ENCODE assay signal across 9 mouse cellular contexts in the genomic region with DNA sequence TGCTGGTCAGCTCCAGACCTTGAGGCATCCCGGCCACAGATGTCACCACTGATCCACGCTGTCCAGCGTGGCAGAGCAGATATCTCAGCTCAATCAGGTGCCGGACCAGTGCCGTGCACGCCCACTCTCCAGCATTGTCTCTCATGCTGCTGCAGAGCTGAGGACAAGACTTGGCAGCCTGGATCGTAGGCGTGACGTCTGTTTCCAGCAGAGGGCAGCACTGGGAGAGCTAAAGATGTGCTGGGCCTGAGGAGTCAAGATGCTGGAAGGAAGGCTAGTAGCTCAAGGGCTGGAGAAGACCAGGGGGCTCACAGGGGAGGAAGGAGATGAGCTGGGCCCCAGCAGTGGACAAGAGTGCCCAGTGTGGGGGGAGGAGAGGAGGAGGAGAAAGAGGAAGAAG.
DNase-seq lines count a peak whose midpoint lies in the region; ATAC-seq and TF ChIP-seq lines count a peak whose summit lies in the region.
"Had no signal": no experiment of that assay in that cellular context is flagged by ENCODE, and none has a peak within 500 bp of the region (broad histone marks: within the 10 kb centered on the region; RNA-seq: fewer than 3 reads in every experiment).

No protein-coding gene starts in this region.

- intact Hi-C loops in heart, postnatal 10 days (cut with DNase I) = loop anchor here (2.0 to 5.0 kb wide), 3 partner anchors 23 to 117 kb away; no protein-coding TSS in a partner anchor

- H3K4me1 ChIP-seq in forebrain, embryonic 13.5 days = peaks cover 46% of the 10 kb centered on the region

- peak; percentile 89 for DNase-seq in ES-CJ7 (ENCODE audit: low read depth, low spot score)
- peak; percentile 61 for DNase-seq in c-Kit-positive CD71-positive TER-119-negative erythroid progenitor cells, embryonic 14.5 days (ENCODE audit: low read depth)
- peak; percentile 89 to 92 for DNase-seq in heart, postnatal 10 days
- DNase-seq in layer of hippocampus, adult 2 months (ENCODE audit: low spot score in 2 of 2) = peak; percentile 86 to 90
- peak; percentile 83 for DNase-seq in lung, postnatal 25 days (ENCODE audit: low spot score)
- peak; percentile 90 for DNase-seq in right cerebral cortex, adult 18-20 months
- DNase-seq in urinary bladder, postnatal 10 days (ENCODE audit: low spot score) = peak; percentile 62

- peaks cover 28% of the 10 kb centered on the region for H3K27me3 ChIP-seq in forebrain, embryonic 13.5 days

- no peak overlapping the region for H3K4me3 ChIP-seq in forebrain, embryonic 13.5 days
- peak overlapping the region; percentile 80 for H3K4me3 ChIP-seq in layer of hippocampus, adult 2 months
- H3K4me3 ChIP-seq: limb, embryonic 12.5 days had no signal

- H3K9me3 ChIP-seq in forebrain, embryonic 13.5 days (replicated peaks) = no peaks in the 10 kb centered on the region
- H3K9me3 ChIP-seq: limb, embryonic 12.5 days had no signal

- no peak overlapping the region for H3K27ac ChIP-seq in forebrain, embryonic 13.5 days
- peak overlapping the region; percentile 91 for H3K27ac ChIP-seq in layer of hippocampus, adult 2 months
- H3K27ac ChIP-seq: limb, embryonic 12.5 days had no signal

- WGBS in forebrain, embryonic 13.5 days = 10% methylated on average over 9 of the region's 9 CpGs

- H3K9ac ChIP-seq in forebrain, embryonic 13.5 days = no peak overlapping the region; the same call in 1 of the 2 replicates
- H3K9ac ChIP-seq: limb, embryonic 12.5 days had no signal

- no peaks in the 10 kb centered on the region for H3K36me3 ChIP-seq in forebrain, embryonic 13.5 days (ENCODE audit: poor library complexity, severe bottlenecking)
- H3K36me3 ChIP-seq: limb, embryonic 12.5 days had no signal

- TF ChIP-seq CTCF in layer of hippocampus, adult 2 months (conservative IDR thresholded peaks at IDR 0.05) = peak; percentile 90

- peak; percentile 9; the same call in 1 of the 2 replicates for ATAC-seq in forebrain, embryonic 13.5 days

- peak overlapping the region; percentile 39 for H3K4me2 ChIP-seq in forebrain, embryonic 13.5 days
- H3K4me2 ChIP-seq: limb, embryonic 12.5 days had no signal
